Mouse (Mus musculus) frontal cortex, postnatal 10 days (tissue): ENCODE results near the gene Nudt16.
A peak's percentile ranks its signal among the peaks of the same experiment; 100 is the strongest.
"Not testable (repeated sequence)": the region's sequence is repeated elsewhere in the genome, so short reads cannot be mapped to it uniquely, and the experiment has no call there.

Experiments used
- DNase-seq, 2 experiments: peaks; one replicate each; pipeline ENCODE4 v3.0.0; 2022; ENCODE audit warnings: low spot score in 2 of 2, mixed read lengths in 1 of 2

The Nudt16 gene

DNA sequence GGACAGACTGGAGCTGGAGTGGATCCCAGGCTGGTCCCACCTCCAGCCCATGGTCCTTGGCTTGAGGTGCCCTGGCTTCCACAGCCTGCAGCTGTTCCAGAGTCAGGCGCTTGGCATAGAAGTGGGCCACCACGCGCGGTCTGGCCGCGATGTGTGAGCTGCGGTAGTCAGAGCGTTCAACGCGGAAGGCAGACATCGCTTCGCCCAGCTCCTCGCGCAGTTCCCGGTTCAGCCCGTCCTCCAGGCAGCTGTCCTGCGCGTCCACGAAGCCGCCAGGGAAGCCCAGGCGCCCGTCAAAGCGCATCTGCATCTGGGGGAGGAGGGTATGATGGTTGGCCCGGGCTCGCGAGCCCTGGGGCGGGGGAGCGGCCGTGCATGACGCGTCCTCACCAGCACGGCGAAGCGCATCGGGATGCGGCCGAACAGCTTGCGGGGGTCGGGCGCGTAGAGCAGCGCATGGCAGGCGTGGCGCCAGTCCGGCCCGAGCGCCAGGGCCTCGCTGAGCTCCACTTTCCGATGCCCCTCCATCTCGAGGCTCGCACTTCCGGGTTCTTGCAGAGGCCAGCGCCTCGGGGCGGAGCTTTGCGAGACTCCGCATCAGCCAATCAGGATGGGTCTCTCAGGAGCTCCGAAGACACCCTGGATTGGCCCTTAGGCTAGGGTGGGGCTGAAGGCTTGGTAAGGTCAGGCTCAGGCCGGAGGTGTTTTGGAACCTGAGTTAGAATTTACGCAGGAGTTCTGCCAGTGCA lies at the start of gene Nudt16:
Gene Nudt16 (minus strand): TSS at position 572 of the 749 bp plus-strand sequence.
- DNase-seq: peak; percentile 83 to 85

DNA sequence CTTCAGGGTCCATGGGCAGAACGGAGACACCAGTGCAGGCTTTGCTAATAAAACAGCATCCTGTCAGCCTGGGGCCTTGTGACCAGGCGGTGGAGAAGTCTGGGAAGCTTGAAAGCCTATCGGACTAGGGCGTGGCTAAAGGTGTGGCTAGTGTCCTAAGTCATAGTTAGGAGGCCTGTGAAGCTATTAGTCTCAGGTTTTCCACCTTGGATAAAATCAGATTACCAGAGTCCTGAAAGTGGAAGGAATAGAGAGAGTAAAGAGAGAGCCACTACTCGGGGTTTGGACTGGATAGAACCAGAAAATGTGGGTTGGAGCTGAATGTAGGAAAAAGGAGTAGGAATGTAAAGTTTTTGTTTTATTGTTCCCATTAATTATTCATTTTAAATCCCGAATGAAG lies 13.4 kb upstream of the Nudt16 start, which contains the start of gene 1700080E11Rik:
Gene 1700080E11Rik (minus strand): TSS at position 101 of the 400 bp plus-strand sequence.
- DNase-seq: no peak

DNA sequence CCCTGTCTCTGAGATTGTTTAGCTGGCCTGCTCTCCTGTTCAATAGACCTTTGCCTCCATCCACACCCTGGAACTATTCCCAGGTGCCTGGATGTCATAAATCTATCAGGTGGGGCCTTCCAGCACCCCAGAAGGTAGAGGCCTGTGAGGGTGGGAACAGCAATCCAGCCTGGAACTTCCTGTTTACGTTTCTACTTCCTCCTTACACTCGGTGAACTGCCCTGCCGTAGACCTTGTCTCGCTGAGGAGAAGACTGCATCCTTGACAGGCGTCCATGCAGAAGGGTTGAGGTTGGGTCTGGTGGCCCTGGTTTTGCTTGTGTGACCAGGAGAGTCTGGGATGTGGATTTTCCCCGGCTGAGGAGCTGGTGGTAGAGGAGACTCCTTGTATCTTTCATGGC lies 7.6 kb upstream of the Nudt16 start:
- DNase-seq: no peak

DNA sequence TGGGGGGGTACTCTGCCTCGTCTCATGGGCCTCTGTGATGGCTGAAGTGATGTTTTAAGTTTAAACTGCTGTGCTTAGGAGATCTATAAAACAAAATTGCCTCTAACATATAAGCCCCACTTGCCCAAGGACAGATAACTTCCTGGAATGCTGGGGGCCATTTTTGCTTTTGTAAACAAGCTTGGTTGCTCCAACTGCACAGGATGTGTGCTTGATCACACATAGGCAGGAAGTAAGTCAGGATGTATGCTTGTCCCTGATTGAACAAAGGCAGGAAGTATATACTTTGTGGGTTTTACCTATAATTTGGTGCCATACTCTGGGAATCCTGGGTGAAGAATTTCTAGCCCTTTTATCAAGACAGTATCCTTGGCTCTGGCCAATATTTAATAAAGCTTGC lies 4.8 kb upstream of the Nudt16 start:
- no peak for DNase-seq

DNA sequence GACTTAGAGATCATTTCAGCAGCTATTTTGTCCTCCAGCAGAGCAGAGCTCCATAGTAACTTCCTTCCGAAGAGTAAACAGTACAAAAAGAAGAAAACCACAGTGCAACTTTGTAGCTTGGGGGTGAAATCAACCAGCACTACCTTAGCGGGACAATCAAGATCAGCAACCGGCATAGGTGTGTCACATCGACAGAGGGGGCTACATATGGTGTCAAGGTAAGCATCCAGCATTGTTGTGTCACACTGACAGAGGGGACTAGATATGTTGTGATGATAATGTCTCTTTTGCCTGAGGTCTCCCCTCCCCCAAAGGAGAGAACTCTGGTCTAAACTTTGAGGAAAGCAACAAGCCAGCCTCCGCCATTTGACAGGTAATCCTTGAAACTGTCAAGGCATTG lies 2.9 kb upstream of the Nudt16 start:
- DNase-seq: no peak

DNA sequence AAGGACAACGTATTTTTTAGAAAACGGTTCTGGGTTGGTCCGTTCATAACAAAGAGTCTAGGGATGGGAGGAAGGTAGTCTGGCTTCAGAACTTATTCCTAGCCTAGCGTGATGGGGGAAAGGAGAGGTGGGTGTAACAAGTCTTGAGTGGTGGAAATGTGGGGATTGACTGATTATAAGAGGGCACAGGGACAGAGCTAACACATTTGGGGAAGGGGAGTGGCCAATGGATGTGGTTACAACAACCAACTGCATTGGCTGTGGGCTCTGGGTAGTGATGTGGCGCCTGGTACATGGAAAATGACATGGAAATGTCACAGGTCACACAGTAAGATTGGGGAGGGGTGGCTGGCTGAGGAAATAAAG lies 361 bp upstream of the Nudt16 start:
- no peak for DNase-seq

DNA sequence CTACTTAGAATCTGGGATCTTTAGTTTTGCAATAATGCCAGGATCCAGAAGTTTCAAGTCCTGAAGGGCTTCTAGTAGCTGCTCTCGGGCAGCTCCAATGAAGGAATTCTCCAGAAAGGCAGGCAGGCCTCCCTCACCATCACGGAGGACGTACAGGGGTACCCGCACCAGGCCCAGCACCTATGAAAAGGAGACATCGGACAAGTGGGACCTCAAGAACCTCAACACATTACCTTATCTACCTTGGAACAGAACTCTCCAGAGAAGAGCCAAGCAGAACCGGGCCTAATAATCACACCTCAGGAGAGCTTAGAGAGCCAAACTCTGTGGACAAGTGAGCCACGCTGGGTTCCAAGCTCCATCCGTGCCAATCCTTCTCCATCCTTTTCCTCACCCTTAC lies 1.3 kb downstream of the Nudt16 start:
- no peak for DNase-seq

DNA sequence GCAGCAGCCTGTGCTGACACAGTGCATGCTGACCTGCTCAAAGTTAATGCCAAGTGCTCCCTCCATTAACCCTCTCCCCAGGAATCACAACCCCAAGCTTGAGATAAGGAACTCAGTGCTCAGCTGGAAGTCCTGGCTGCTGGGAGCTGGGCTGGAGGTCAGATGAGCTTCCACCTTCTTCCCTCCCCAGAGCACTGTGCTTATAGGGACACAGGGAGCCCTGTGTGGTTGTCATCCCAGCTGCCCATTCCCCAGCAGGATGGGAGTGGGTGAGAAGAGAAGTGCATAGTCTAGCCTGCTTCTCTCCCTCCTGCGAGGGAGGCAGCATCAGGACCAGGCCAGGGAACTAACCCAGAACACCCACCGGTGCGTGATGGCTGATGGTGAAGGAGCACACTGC lies 6.4 kb downstream of the Nudt16 start:
- DNase-seq: not testable (repeated sequence)

DNA sequence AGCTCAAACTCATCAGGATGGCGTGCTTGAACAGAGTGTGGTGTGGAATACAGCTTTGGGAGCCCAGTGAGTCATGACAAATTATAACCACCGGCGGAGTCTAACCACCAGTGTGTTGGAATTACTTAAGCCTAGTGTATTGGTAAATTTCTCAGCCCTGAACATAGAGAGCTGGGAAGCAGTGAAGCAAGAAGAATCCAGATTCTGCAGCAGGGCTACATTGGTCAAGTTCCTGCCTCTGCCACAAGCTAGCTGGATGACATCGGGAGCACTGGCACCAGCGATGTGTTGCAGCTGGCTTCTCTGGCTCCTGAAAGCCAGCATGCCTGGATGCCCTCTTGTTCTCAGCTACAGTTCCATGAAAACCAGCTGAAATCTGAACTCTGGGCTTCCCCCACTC lies 27.7 kb downstream of the Nudt16 start:
- DNase-seq: no peak

DNA sequence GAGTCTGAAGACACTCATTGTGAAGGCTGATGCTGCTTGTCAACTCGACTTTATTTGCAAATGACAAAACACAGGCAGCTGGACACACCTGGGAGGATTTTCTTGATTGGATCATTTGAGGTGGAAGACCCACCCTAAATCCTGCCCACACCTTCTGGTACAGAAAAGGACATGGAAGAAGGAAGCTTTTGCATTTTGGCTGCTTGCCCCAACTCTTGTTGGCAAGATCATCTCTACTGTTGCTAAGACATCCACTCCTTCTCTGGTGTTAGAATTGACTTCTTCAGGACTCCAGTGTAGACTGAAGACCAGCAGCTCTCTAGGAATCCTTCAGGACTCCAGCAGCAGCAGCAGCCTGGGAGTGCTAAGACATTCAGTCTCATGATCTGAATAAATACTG lies 29.7 kb downstream of the Nudt16 start:
- no peak for DNase-seq

DNA sequence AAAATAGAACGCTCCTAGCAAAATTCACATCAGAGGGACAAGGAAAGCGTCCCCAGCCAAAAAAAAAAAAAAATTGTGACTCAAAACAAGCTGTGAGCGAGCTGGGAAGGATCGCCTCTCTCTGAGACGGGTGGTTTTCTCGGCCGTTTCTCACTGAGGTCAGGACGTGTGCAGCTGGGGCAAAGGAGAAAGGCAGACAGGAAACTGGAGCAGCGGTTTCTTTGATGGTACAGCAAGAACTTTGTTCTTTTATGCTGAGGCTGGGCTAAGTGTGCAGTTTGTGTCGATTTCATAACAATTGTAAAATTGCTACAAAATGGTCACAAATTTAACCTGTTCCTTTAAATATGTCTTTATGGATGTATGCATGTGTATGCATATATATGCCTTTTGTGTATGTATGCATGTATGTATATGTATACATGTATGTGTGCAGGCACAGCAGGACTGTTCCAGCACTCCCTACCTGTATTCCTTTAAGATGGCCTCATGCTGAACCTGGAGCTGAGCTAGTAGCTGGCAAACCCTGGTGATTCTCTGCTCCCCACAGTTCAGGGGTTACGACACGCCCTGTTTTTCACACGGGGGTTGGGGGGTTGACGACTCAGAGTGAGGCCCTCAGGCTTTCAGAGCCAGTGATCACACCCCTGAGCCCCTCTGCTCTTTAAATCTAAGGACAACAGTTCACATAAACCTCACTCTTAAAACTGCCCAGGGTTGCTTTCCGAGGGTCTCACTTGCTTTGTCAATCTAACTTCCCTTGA lies 30.6 kb downstream of the Nudt16 start:
- no peak for DNase-seq

DNA sequence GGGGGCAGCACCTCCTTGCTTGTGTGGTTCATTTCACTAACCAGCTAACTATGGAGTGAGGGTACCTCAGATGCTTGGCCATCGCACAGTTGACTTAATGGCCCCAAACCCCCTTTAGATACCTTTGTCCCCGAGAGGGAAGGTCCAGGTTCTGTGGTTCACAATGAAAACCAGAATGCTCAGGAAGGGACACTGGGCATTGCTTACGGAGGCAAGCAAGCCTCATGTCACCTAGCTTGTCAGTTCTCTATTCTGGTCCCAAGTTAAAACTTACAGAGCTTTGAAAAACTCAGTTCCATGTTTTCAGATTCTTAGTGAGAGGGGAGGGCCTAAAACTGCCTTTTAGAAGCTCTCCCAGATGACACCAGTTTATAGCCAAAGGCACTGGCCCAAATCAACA lies 51.4 kb downstream of the Nudt16 start:
- no peak for DNase-seq
